In genomic region chr7:132735145-132735544, GRCm38 (mm10) we compare ENCODE assay signal across 7 mouse cellular contexts.
A peak's percentile ranks its signal among the peaks of the same experiment; 100 is the strongest.
DNase-seq lines count a peak whose midpoint lies in the region; ATAC-seq and TF ChIP-seq lines count a peak whose summit lies in the region.

No protein-coding gene starts in this region.

- no peak overlapping the region for H3K9ac ChIP-seq in ES-Bruce4 (ENCODE audit: low read depth, poor library complexity, severe bottlenecking)
- no peak overlapping the region for H3K9ac ChIP-seq in embryonic facial prominence, embryonic 11.5 days (replicated peaks; ENCODE audit: low read length)
- no peak overlapping the region for H3K9ac ChIP-seq in lung, embryonic 14.5 days
- no peak overlapping the region for H3K9ac ChIP-seq in stomach, postnatal 0 days (ENCODE audit: low read length)

- no peak for TF ChIP-seq POLR2A in ES-Bruce4 (IDR thresholded peaks at IDR 0.05; ENCODE audit: insufficient read depth, low read length)

- no peaks in the 10 kb centered on the region for H3K36me3 ChIP-seq in ES-Bruce4 (ENCODE audit: control insufficient read depth, insufficient read depth, low read length, poor library complexity, severe bottlenecking)
- H3K36me3 ChIP-seq in embryonic facial prominence, embryonic 11.5 days (replicated peaks; ENCODE audit: control insufficient read depth, insufficient read depth, low read depth, low read length) = no peaks in the 10 kb centered on the region
- H3K36me3 ChIP-seq in lung, embryonic 14.5 days (ENCODE audit: insufficient read depth) = no peaks in the 10 kb centered on the region
- no peaks in the 10 kb centered on the region for H3K36me3 ChIP-seq in stomach, postnatal 0 days (ENCODE audit: control insufficient read depth, insufficient read depth, low read length)

- no peaks in the 10 kb centered on the region for H3K9me3 ChIP-seq in ES-Bruce4 (replicated peaks; ENCODE audit: control insufficient read depth, insufficient read depth, low read length, poor library complexity, severe bottlenecking)
- H3K9me3 ChIP-seq in embryonic facial prominence, embryonic 11.5 days (replicated peaks; ENCODE audit: control insufficient read depth, low read length) = no peaks in the 10 kb centered on the region
- no peaks in the 10 kb centered on the region for H3K9me3 ChIP-seq in lung, embryonic 14.5 days (ENCODE audit: low read depth, low read length)
- H3K9me3 ChIP-seq in stomach, postnatal 0 days (ENCODE audit: control insufficient read depth, low read length) = no peaks in the 10 kb centered on the region

- H3K4me2 ChIP-seq in embryonic facial prominence, embryonic 11.5 days (ENCODE audit: low read depth, low read length) = no peak overlapping the region
- H3K4me2 ChIP-seq in lung, embryonic 14.5 days = no peak overlapping the region
- no peak overlapping the region for H3K4me2 ChIP-seq in stomach, postnatal 0 days (replicated peaks; ENCODE audit: low read depth)

- 44% methylated on average over 5 of the region's 5 CpGs for WGBS in embryonic facial prominence, embryonic 11.5 days
- 29% methylated on average over 5 of the region's 5 CpGs for WGBS in lung, embryonic 14.5 days
- 28% methylated on average over 5 of the region's 5 CpGs for WGBS in stomach, postnatal 0 days

- TF ChIP-seq CTCF in ES-Bruce4 (IDR thresholded peaks at IDR 0.05; ENCODE audit: low read depth, low read length) = peak; percentile 55
- TF ChIP-seq CTCF in lung, embryonic 14.5 days (IDR thresholded peaks at IDR 0.05; ENCODE audit: low read depth) = peak; percentile 69
- TF ChIP-seq CTCF in stomach, postnatal 0 days (IDR thresholded peaks at IDR 0.05; ENCODE audit: low read depth) = peak; percentile 75

- H3K4me1 ChIP-seq in ES-Bruce4 (ENCODE audit: control insufficient read depth, insufficient read depth, low read length) = peaks cover 6% of the 10 kb centered on the region
- H3K4me1 ChIP-seq in embryonic facial prominence, embryonic 11.5 days (ENCODE audit: control insufficient read depth, insufficient read depth, low read length) = peaks cover 5% of the 10 kb centered on the region; the same call in 1 of the 2 replicates
- H3K4me1 ChIP-seq in lung, embryonic 14.5 days (ENCODE audit: insufficient read depth) = peaks cover 9% of the 10 kb centered on the region
- peaks cover 8% of the 10 kb centered on the region for H3K4me1 ChIP-seq in stomach, postnatal 0 days (replicated peaks; ENCODE audit: control insufficient read depth, insufficient read depth)

- H3K4me3 ChIP-seq in ES-Bruce4 (ENCODE audit: low read depth, low read length) = no peak overlapping the region
- no peak overlapping the region for H3K4me3 ChIP-seq in embryonic facial prominence, embryonic 11.5 days (ENCODE audit: low read depth, low read length)
- no peak overlapping the region for H3K4me3 ChIP-seq in lung, embryonic 14.5 days (ENCODE audit: low read depth, low read length)
- H3K4me3 ChIP-seq in stomach, postnatal 0 days (ENCODE audit: low read depth, low read length) = no peak overlapping the region

- H3K27ac ChIP-seq in ES-Bruce4 (ENCODE audit: insufficient read depth, low read length) = peak overlapping the region; percentile 33; the same call in 1 of the 2 replicates
- no peak overlapping the region for H3K27ac ChIP-seq in embryonic facial prominence, embryonic 11.5 days (replicated peaks; ENCODE audit: low read depth, low read length)
- H3K27ac ChIP-seq in lung, embryonic 14.5 days (ENCODE audit: low read depth) = peak overlapping the region; percentile 83; the same call in 1 of the 2 replicates
- peak overlapping the region; percentile 79; the same call in 1 of the 2 replicates for H3K27ac ChIP-seq in stomach, postnatal 0 days (replicated peaks)

- peak; percentile 80 for TF ChIP-seq EP300 in ES-Bruce4 (IDR thresholded peaks at IDR 0.05; ENCODE audit: insufficient read depth, low read depth, low read length)
- TF ChIP-seq EP300 in stomach, postnatal 0 days (optimal IDR thresholded peaks at IDR 0.05) = no peak

- no peaks in the 10 kb centered on the region for H3K27me3 ChIP-seq in ES-Bruce4 (ENCODE audit: control insufficient read depth, insufficient read depth, low read length, poor library complexity, severe bottlenecking)
- H3K27me3 ChIP-seq in embryonic facial prominence, embryonic 11.5 days (ENCODE audit: control insufficient read depth, insufficient read depth, low read length) = no peaks in the 10 kb centered on the region
- H3K27me3 ChIP-seq in lung, embryonic 14.5 days (ENCODE audit: insufficient read depth, low read length) = no peaks in the 10 kb centered on the region
- no peaks in the 10 kb centered on the region for H3K27me3 ChIP-seq in stomach, postnatal 0 days (ENCODE audit: control insufficient read depth, insufficient read depth, low read length)

- peak; percentile 89 to 92 for DNase-seq in B cell, adult 2 months
- peak; percentile 51 for DNase-seq in embryonic facial prominence, embryonic 11.5 days (ENCODE audit: low spot score)
- peak; percentile 71 for DNase-seq in lung, embryonic 14.5 days
- DNase-seq in stomach, postnatal 0 days (ENCODE audit: low spot score) = peak; percentile 61
- DNase-seq in adipocyte (ENCODE audit: low spot score) = no peak

- 0 out of 2 replicates have a peak, but pooled peaks have one; percentile 27 for ATAC-seq in embryonic facial prominence, embryonic 11.5 days (replicated peaks; ENCODE audit: insufficient number of reproducible peaks, low FRiP score, low TSS enrichment, low read depth)
- ATAC-seq in inflammation-experienced regulatory T-cells, adult 6 months = peak; percentile 99
- peak; percentile 48 for ATAC-seq in lung, embryonic 14.5 days (ENCODE audit: insufficient read depth)
- ATAC-seq in stomach, postnatal 0 days (ENCODE audit: low FRiP score, low TSS enrichment) = peak; percentile 64

Comparison
In these comparisons a context has a peak if more than half of its experiments do, and no peak if none do; other contexts are left out.
1. ATAC-seq: peak in every context shown above with its lines; median percentile 99 in inflammation-experienced regulatory T-cells, adult 6 months; 64 in stomach, postnatal 0 days; 48 in lung, embryonic 14.5 days; 27 in embryonic facial prominence, embryonic 11.5 days.